Mouse (Mus musculus): ENCODE data around the gene Pde2a. TPM values are rescaled to one million over a fixed set of nuclear protein-coding genes. Genes with fewer than 3 reads are reported as not detected.

Gene Pde2a
- polyA plus RNA-seq, 1 experiment from 2014 or later = 18.6 TPM

GRCm38 (mm10) chr7:101458278-101458781 lies 36.8 kb downstream of the Pde2a start:
- Histone ChIP-seq H3K9me3 (ENCODE audit: control insufficient read depth, low read length) (no peaks in the 10 kb centered on the region), H3K36me3 (ENCODE audit: control insufficient read depth, insufficient read depth, low read length) (no peaks in the 10 kb centered on the region), H3K4me2 (ENCODE audit: low read depth, low read length, severe bottlenecking) (no peak overlapping the region), H3K27me3 (ENCODE audit: control insufficient read depth, insufficient read depth, low read length) (0 out of 2 replicates have a peak, but pooled peaks cover 2% of the 10 kb centered on the region), H3K4me3 (ENCODE audit: low read depth, low read length) (no peak overlapping the region), H3K9ac (ENCODE audit: low read length) (no peak overlapping the region), H3K27ac (ENCODE audit: low read depth, low read length) (no peak overlapping the region), H3K4me1 (replicated peaks; ENCODE audit: control insufficient read depth, insufficient read depth, low read length) (peaks cover 3% of the 10 kb centered on the region; the same call in 1 of the 2 replicates)
- 76% methylated on average over 4 of the region's 4 CpGs for WGBS
- no peak for DNase-seq (ENCODE audit: low spot score)
- ATAC-seq (replicated peaks; ENCODE audit: low FRiP score) = no peak

- no peak for ATAC-seq (replicated peaks; ENCODE audit: low FRiP score)
- no peak overlapping the region for H3K9ac ChIP-seq (ENCODE audit: low read length)
- no peaks in the 10 kb centered on the region for H3K36me3 ChIP-seq (ENCODE audit: control insufficient read depth, insufficient read depth, low read length)
- H3K4me1 ChIP-seq (replicated peaks; ENCODE audit: control insufficient read depth, insufficient read depth, low read length) = 0 out of 2 replicates have a peak, but pooled peaks cover 3% of the 10 kb centered on the region
- no peak overlapping the region for H3K4me3 ChIP-seq (ENCODE audit: low read depth, low read length)
- DNase-seq (ENCODE audit: low spot score) = no peak
- 0 out of 2 replicates have a peak, but pooled peaks cover 2% of the 10 kb centered on the region for H3K27me3 ChIP-seq (ENCODE audit: control insufficient read depth, insufficient read depth, low read length)
- H3K9me3 ChIP-seq (ENCODE audit: control insufficient read depth, low read length) = no peaks in the 10 kb centered on the region
- no peak overlapping the region for H3K27ac ChIP-seq (ENCODE audit: low read depth, low read length)
- no peak overlapping the region for H3K4me2 ChIP-seq (ENCODE audit: low read depth, low read length, severe bottlenecking)
- 81% methylated on average over 9 of the region's 9 CpGs for WGBS
Measured at GRCm38 (mm10) chr7:101459305-101459813, 37.9 kb downstream of the Pde2a start.

GRCm38 (mm10) chr7:101459923-101460607 lies 38.6 kb downstream of the Pde2a start:
- Histone ChIP-seq H3K4me3 (ENCODE audit: low read depth, low read length) (no peak overlapping the region), H3K27me3 (ENCODE audit: control insufficient read depth, insufficient read depth, low read length) (0 out of 2 replicates have a peak, but pooled peaks cover 2% of the 10 kb centered on the region), H3K4me1 (replicated peaks; ENCODE audit: control insufficient read depth, insufficient read depth, low read length) (0 out of 2 replicates have a peak, but pooled peaks cover 3% of the 10 kb centered on the region), H3K36me3 (ENCODE audit: control insufficient read depth, insufficient read depth, low read length) (no peaks in the 10 kb centered on the region), H3K9me3 (ENCODE audit: control insufficient read depth, low read length) (no peaks in the 10 kb centered on the region), H3K27ac (ENCODE audit: low read depth, low read length) (no peak overlapping the region), H3K9ac (ENCODE audit: low read length) (no peak overlapping the region), H3K4me2 (ENCODE audit: low read depth, low read length, severe bottlenecking) (no peak overlapping the region)
- WGBS = 54% methylated on average over 10 of the region's 10 CpGs
- no peak for ATAC-seq (replicated peaks; ENCODE audit: low FRiP score)
- no peak for DNase-seq (ENCODE audit: low spot score)

- no peak for DNase-seq (ENCODE audit: low spot score)
- no peak for ATAC-seq (replicated peaks; ENCODE audit: low FRiP score)
- no peak overlapping the region for H3K4me2 ChIP-seq (ENCODE audit: low read depth, low read length, severe bottlenecking)
- H3K27me3 ChIP-seq (ENCODE audit: control insufficient read depth, insufficient read depth, low read length) = 0 out of 2 replicates have a peak, but pooled peaks cover 2% of the 10 kb centered on the region
- H3K4me1 ChIP-seq (replicated peaks; ENCODE audit: control insufficient read depth, insufficient read depth, low read length) = 0 out of 2 replicates have a peak, but pooled peaks cover 3% of the 10 kb centered on the region
- H3K9me3 ChIP-seq (ENCODE audit: control insufficient read depth, low read length) = no peaks in the 10 kb centered on the region
- no peak overlapping the region for H3K9ac ChIP-seq (ENCODE audit: low read length)
- 58% methylated on average over 10 of the region's 10 CpGs for WGBS
- H3K4me3 ChIP-seq (ENCODE audit: low read depth, low read length) = no peak overlapping the region
- H3K36me3 ChIP-seq (ENCODE audit: control insufficient read depth, insufficient read depth, low read length) = no peaks in the 10 kb centered on the region
- no peak overlapping the region for H3K27ac ChIP-seq (ENCODE audit: low read depth, low read length)
Measured at GRCm38 (mm10) chr7:101460608-101460957, 39.1 kb downstream of the Pde2a start.

GRCm38 (mm10) chr7:101461571-101461970 lies 40.1 kb downstream of the Pde2a start:
- Histone ChIP-seq H3K4me3 (ENCODE audit: low read depth, low read length) (no peak overlapping the region), H3K9ac (ENCODE audit: low read length) (no peak overlapping the region), H3K27ac (ENCODE audit: low read depth, low read length) (no peak overlapping the region), H3K4me1 (replicated peaks; ENCODE audit: control insufficient read depth, insufficient read depth, low read length) (0 out of 2 replicates have a peak, but pooled peaks cover 3% of the 10 kb centered on the region), H3K27me3 (ENCODE audit: control insufficient read depth, insufficient read depth, low read length) (0 out of 2 replicates have a peak, but pooled peaks cover 2% of the 10 kb centered on the region), H3K9me3 (ENCODE audit: control insufficient read depth, low read length) (no peaks in the 10 kb centered on the region), H3K36me3 (ENCODE audit: control insufficient read depth, insufficient read depth, low read length) (no peaks in the 10 kb centered on the region), H3K4me2 (ENCODE audit: low read depth, low read length, severe bottlenecking) (no peak overlapping the region)
- DNase-seq (ENCODE audit: low spot score) (no peak), ATAC-seq (replicated peaks; ENCODE audit: low FRiP score) (no peak)
- 87% methylated on average over 11 of the region's 11 CpGs for WGBS

GRCm38 (mm10) chr7:101462327-101463068 lies 41.0 kb downstream of the Pde2a start:
- no peak overlapping the region for H3K27ac ChIP-seq (ENCODE audit: low read depth, low read length)
- no peak overlapping the region for H3K4me2 ChIP-seq (ENCODE audit: low read depth, low read length, severe bottlenecking)
- no peak for DNase-seq (ENCODE audit: low spot score)
- 0 out of 2 replicates have a peak, but pooled peaks cover 3% of the 10 kb centered on the region for H3K4me1 ChIP-seq (replicated peaks; ENCODE audit: control insufficient read depth, insufficient read depth, low read length)
- no peak for ATAC-seq (replicated peaks; ENCODE audit: low FRiP score)
- H3K9ac ChIP-seq (ENCODE audit: low read length) = no peak overlapping the region
- WGBS = 88% methylated on average over 14 of the region's 14 CpGs
- 0 out of 2 replicates have a peak, but pooled peaks cover 2% of the 10 kb centered on the region for H3K27me3 ChIP-seq (ENCODE audit: control insufficient read depth, insufficient read depth, low read length)
- no peak overlapping the region for H3K4me3 ChIP-seq (ENCODE audit: low read depth, low read length)
- H3K36me3 ChIP-seq (ENCODE audit: control insufficient read depth, insufficient read depth, low read length) = no peaks in the 10 kb centered on the region
- H3K9me3 ChIP-seq (ENCODE audit: control insufficient read depth, low read length) = no peaks in the 10 kb centered on the region

- ATAC-seq (replicated peaks; ENCODE audit: low FRiP score) (no peak), DNase-seq (ENCODE audit: low spot score) (no peak)
- H3K9me3 ChIP-seq (ENCODE audit: control insufficient read depth, low read length) = no peaks in the 10 kb centered on the region
- no peak overlapping the region for H3K4me3 ChIP-seq (ENCODE audit: low read depth, low read length)
- WGBS = 72% methylated on average over 11 of the region's 11 CpGs
- no peak overlapping the region for H3K9ac ChIP-seq (ENCODE audit: low read length)
- H3K27me3 ChIP-seq (ENCODE audit: control insufficient read depth, insufficient read depth, low read length) = 0 out of 2 replicates have a peak, but pooled peaks cover 2% of the 10 kb centered on the region
- H3K4me1 ChIP-seq (replicated peaks; ENCODE audit: control insufficient read depth, insufficient read depth, low read length) = 0 out of 2 replicates have a peak, but pooled peaks cover 3% of the 10 kb centered on the region
- no peak overlapping the region for H3K4me2 ChIP-seq (ENCODE audit: low read depth, low read length, severe bottlenecking)
- no peaks in the 10 kb centered on the region for H3K36me3 ChIP-seq (ENCODE audit: control insufficient read depth, insufficient read depth, low read length)
- no peak overlapping the region for H3K27ac ChIP-seq (ENCODE audit: low read depth, low read length)
Measured at GRCm38 (mm10) chr7:101463665-101464271, 42.3 kb downstream of the Pde2a start.

- Histone ChIP-seq H3K27ac (ENCODE audit: low read depth, low read length) (no peak overlapping the region), H3K36me3 (ENCODE audit: control insufficient read depth, insufficient read depth, low read length) (no peaks in the 10 kb centered on the region), H3K4me2 (ENCODE audit: low read depth, low read length, severe bottlenecking) (no peak overlapping the region), H3K27me3 (ENCODE audit: control insufficient read depth, insufficient read depth, low read length) (0 out of 2 replicates have a peak, but pooled peaks cover 2% of the 10 kb centered on the region), H3K4me1 (replicated peaks; ENCODE audit: control insufficient read depth, insufficient read depth, low read length) (0 out of 2 replicates have a peak, but pooled peaks cover 3% of the 10 kb centered on the region), H3K4me3 (ENCODE audit: low read depth, low read length) (no peak overlapping the region), H3K9ac (ENCODE audit: low read length) (no peak overlapping the region), H3K9me3 (ENCODE audit: control insufficient read depth, low read length) (no peaks in the 10 kb centered on the region)
- DNase-seq (ENCODE audit: low spot score) = no peak
- 84% methylated on average over 4 of the region's 4 CpGs for WGBS
- ATAC-seq (replicated peaks; ENCODE audit: low FRiP score) = no peak
Measured at GRCm38 (mm10) chr7:101464927-101465326, 43.4 kb downstream of the Pde2a start.
